Mouse (Mus musculus) liver, postnatal 0 days (tissue): ENCODE data around the gene Sap18b. TPM values are rescaled to one million over a fixed set of nuclear protein-coding genes. Genes with fewer than 3 reads are reported as not detected.

Experiments used
- ATAC-seq: fragments of 200-750 bp; cut with Nextera tagmentation; 2 replicates; pipeline ENCODE4 v1.8.0; 2017; ENCODE audit warnings: mild to moderate bottlenecking, moderate library complexity
- DNase-seq: peaks from one replicate; pipeline ENCODE4 v3.0.0-alpha.2; 2016
- H3K27ac ChIP-seq: fragments of 300-500 bp; sonication (generic); 2 replicates; pipeline ENCODE4 v1.5.1; 2014; ENCODE audit warnings: antibody characterized with exemption, moderate library complexity, mild to moderate bottlenecking, low read depth
- H3K27me3 ChIP-seq: fragments of 300-500 bp; sonication (generic); 2 replicates; pipeline ENCODE4 v1.6.1; 2014; ENCODE audit warnings: low read length, control low read depth, mixed read lengths; ENCODE audit not compliant: insufficient read depth
- H3K36me3 ChIP-seq: fragments of 300-500 bp; sonication (generic); replicated peaks from 2 replicates; pipeline ENCODE4 v1.6.1; 2014; ENCODE audit warnings: mild to moderate bottlenecking, control low read depth, low read length, moderate library complexity, mixed read lengths; ENCODE audit not compliant: insufficient read depth
- H3K4me1 ChIP-seq: fragments of 300-500 bp; sonication (generic); 2 replicates; pipeline ENCODE4 v1.6.1; 2014; ENCODE audit warnings: antibody characterized with exemption, mild to moderate bottlenecking, control low read depth; ENCODE audit not compliant: insufficient read depth
- H3K4me2 ChIP-seq: fragments of 300-500 bp; sonication (generic); 2 replicates; pipeline ENCODE4 v1.6.1; 2014; ENCODE audit warnings: low read depth, mild to moderate bottlenecking, low read length, moderate library complexity, mixed read lengths
- H3K4me3 ChIP-seq: fragments of 300-500 bp; sonication (generic); 2 replicates; pipeline ENCODE4 v1.5.1; 2014; ENCODE audit warnings: low read depth, low read length
- H3K9ac ChIP-seq: fragments of 300-500 bp; sonication (generic); replicated peaks from 2 replicates; pipeline ENCODE4 v1.6.1; 2014; ENCODE audit warnings: mild to moderate bottlenecking, moderate library complexity
- H3K9me3 ChIP-seq: fragments of 300-500 bp; sonication (generic); 2 replicates; pipeline ENCODE4 v1.6.1; 2016; ENCODE audit warnings: mild to moderate bottlenecking, control low read depth, low read length, mixed read lengths
- CTCF ChIP-seq: sonication (generic); IDR thresholded peaks from 2 replicates; pipeline ENCODE4 v1.5.1; 2016; ENCODE audit warnings: antibody characterized with exemption, low read depth
- EP300 ChIP-seq: IDR thresholded peaks from 2 replicates; pipeline ENCODE4 v1.6.1; 2016; ENCODE audit warnings: antibody characterized with exemption, low read depth, mild to moderate bottlenecking
- WGBS: fragments of 180-500 bp; shearing (Covaris S2); extraction: QIAGEN DNeasy Blood & Tissue Kit; methylation state at CpG from one replicate; pipeline ENCODE4 v1.1.7; 2014; ENCODE audit not compliant: insufficient replicate concordance; 5-methylcytosine and 5-hydroxymethylcytosine counted together
- polyA plus RNA-seq: library from polyadenylated mRNA; unstranded; fragments of >200 nt; fragmentation: Nextera tagmentation; extraction: Ambion mirVana; gene quantifications from 2 replicates; pipeline ENCODE4 v1.2.1, GENCODE M21; 2015

Sap18b gene
- polyA plus RNA-seq, 1 experiment from 2014 or later, result 290 TPM

DNA sequence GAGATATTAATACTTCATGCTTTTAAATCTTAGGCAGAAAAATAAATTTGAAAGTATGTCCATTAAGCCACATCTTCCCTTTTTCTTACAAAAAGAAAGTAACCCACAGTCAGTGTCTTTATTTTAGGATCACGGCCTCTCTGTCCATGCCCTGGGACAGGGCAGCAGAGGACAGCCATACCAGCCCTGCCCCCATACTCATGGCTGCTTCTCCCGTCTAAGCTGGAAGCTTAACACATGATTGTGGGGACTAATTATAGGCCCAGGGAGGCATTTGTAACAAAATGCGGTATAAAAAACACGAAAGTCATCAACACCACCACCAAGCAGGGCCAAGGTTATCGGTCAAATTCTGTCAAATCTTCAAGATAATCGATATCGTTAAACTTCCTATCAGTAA is 50.1 kb downstream of the Sap18b start:
- peaks cover 14% of the 10 kb centered on the region for H3K4me1 ChIP-seq
- no peak overlapping the region for H3K4me2 ChIP-seq
- TF ChIP-seq CTCF, result no peak
- no peak for TF ChIP-seq EP300
- no peaks in the 10 kb centered on the region for H3K9me3 ChIP-seq
- peaks cover 68% of the 10 kb centered on the region for H3K36me3 ChIP-seq
- DNase-seq (no peak), ATAC-seq (no peak)
- H3K9ac ChIP-seq, result no peak overlapping the region
- 92% methylated on average over 7 of the region's 7 CpGs for WGBS
- no peak overlapping the region for H3K27ac ChIP-seq
- H3K27me3 ChIP-seq, result no peaks in the 10 kb centered on the region
- H3K4me3 ChIP-seq, result no peak overlapping the region

Other genes starting within 250 kb of the Sap18b start
- gene Prss54, start 249.0 kb upstream of the Sap18b start, polyA plus RNA-seq, result not detected in 2 replicates
- gene Gins3, start 191.9 kb upstream of the Sap18b start, polyA plus RNA-seq, result 3.9 and 5.1 TPM in 2 replicates
- gene Ndrg4, start 148.4 kb upstream of the Sap18b start, polyA plus RNA-seq, result 0.48 and 0.92 TPM in 2 replicates
- 14.0 and 18.4 TPM in 2 replicates for gene Setd6, start 109.5 kb upstream of the Sap18b start, polyA plus RNA-seq
- 11.6 and 16.0 TPM in 2 replicates for gene Cnot1, start 17.9 kb upstream of the Sap18b start, polyA plus RNA-seq
- 7.0 and 9.4 TPM in 2 replicates for gene Slc38a7, start 28.2 kb downstream of the Sap18b start, polyA plus RNA-seq
- gene Got2, start 63.2 kb downstream of the Sap18b start, polyA plus RNA-seq, result 299 and 308 TPM in 2 replicates